In the genomic region with DNA sequence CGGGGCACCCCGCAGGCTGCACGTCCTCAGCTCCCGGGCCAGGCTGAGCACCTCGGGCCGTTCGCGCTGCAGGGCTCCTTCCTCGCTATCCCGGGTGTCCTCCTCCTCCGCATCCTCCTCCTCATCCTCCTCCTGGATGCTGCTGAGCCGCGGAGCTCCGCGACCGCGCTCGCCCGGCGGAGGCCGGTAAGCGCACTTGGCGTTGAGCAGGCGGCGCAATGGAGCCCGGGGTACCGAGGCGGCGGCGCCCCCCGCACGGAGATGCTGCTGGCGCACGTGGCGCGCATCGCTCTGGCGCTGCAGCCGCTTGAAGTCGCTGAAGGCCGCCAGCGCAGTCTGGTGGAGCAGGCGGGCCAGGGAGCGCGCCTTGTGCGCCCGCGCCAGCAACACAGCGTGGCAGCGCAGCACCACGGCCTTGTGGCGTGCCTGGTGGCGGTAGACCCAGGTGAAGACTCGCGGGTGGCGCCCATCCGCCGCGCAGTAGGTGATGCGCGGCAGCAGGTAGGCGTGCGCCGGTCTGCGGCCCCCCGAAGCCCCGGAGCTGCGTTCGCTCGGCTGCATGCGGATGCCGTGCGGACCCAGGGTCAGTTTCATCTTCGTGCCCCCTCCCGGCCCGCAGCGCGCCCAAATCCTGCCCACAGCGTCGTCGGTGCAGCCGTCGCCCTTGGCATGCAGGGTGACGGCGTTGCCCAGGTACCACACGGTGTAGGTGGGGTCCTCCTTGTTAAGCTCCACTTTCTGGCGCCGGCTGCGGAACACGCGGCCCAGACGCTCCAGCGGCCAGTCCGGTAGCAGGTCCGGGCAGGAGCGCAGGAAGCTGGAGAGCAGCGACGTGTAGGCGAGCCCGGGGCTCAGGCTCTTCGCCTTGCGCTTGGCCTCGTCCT, we compare ENCODE assay signal across 9 mouse cellular contexts. TPM values are rescaled to one million over a fixed set of nuclear protein-coding genes. Genes with fewer than 3 reads are reported as not detected.
DNase-seq lines count a peak whose midpoint lies in the region; ATAC-seq and TF ChIP-seq lines count a peak whose summit lies in the region.
"Had no signal": no experiment of that assay in that cellular context is flagged by ENCODE, and none has a peak within 500 bp of the region (broad histone marks: within the 10 kb centered on the region; RNA-seq: fewer than 3 reads in every experiment).

No protein-coding gene starts in this region.

- DNase-seq in cerebellum, postnatal 10 days: peak; percentile 55 to 60
- no peak for DNase-seq in cerebellum, adult 9-11 months
- DNase-seq in thymus, postnatal 4 days: peak; percentile 29
- DNase-seq in thymus, adult 2 months: no peak
- DNase-seq in urinary bladder, adult 18-20 months (ENCODE audit: low spot score in 2 of 2): no peak
- DNase-seq in lung, postnatal 10 days: no peak

- H3K4me1 ChIP-seq in thymus, adult 2 months (replicated peaks; ENCODE audit: control insufficient read depth, insufficient read depth, low read length): no peaks in the 10 kb centered on the region
- H3K4me1 ChIP-seq in intestine, embryonic 15.5 days (replicated peaks): peaks cover 20% of the 10 kb centered on the region
- peaks cover 21% of the 10 kb centered on the region for H3K4me1 ChIP-seq in midbrain, embryonic 13.5 days (replicated peaks)

- H3K27me3 ChIP-seq in thymus, adult 2 months (ENCODE audit: control insufficient read depth, insufficient read depth, low read length): peaks cover 12% of the 10 kb centered on the region; the same call in 1 of the 2 replicates
- peaks cover 62% of the 10 kb centered on the region for H3K27me3 ChIP-seq in intestine, embryonic 15.5 days (replicated peaks)
- peaks cover 96% of the 10 kb centered on the region for H3K27me3 ChIP-seq in midbrain, embryonic 13.5 days

- ATAC-seq in intestine, embryonic 15.5 days: no peak
- ATAC-seq in midbrain, embryonic 13.5 days: peak; percentile 74; the same call in 1 of the 2 replicates

- H3K4me2 ChIP-seq in intestine, embryonic 15.5 days (replicated peaks): peak overlapping the region; percentile 70
- peak overlapping the region; percentile 68 for H3K4me2 ChIP-seq in midbrain, embryonic 13.5 days (replicated peaks)

- no peak overlapping the region for H3K9ac ChIP-seq in intestine, embryonic 15.5 days
- peak overlapping the region; percentile 60 for H3K9ac ChIP-seq in midbrain, embryonic 13.5 days (replicated peaks)

- TF ChIP-seq POLR2A in thymus, adult 2 months (IDR thresholded peaks at IDR 0.05; ENCODE audit: control insufficient read depth, extremely low read depth, insufficient read depth, low read length, poor library complexity): no peak

- H3K9me3 ChIP-seq in intestine, embryonic 15.5 days: no peaks in the 10 kb centered on the region
- H3K9me3 ChIP-seq in midbrain, embryonic 13.5 days: no peaks in the 10 kb centered on the region

- 3% methylated on average over 103 of the region's 103 CpGs for WGBS in thymus, adult 2 months
- WGBS in intestine, embryonic 15.5 days: under 1% methylated on average over 103 of the region's 103 CpGs
- under 1% methylated on average over 98 of the region's 103 CpGs for WGBS in midbrain, embryonic 13.5 days

- no peaks in the 10 kb centered on the region for H3K36me3 ChIP-seq in thymus, adult 2 months (ENCODE audit: control insufficient read depth, insufficient read depth, low read length)
- no peaks in the 10 kb centered on the region for H3K36me3 ChIP-seq in intestine, embryonic 15.5 days
- no peaks in the 10 kb centered on the region for H3K36me3 ChIP-seq in midbrain, embryonic 13.5 days

- TF ChIP-seq CTCF in thymus, adult 2 months (IDR thresholded peaks at IDR 0.05; ENCODE audit: borderline replicate concordance, control insufficient read depth, extremely low read depth, insufficient read depth, low read length, poor library complexity): no peak

- no peak overlapping the region for H3K27ac ChIP-seq in thymus, adult 2 months (ENCODE audit: control insufficient read depth, insufficient read depth, low read length)
- no peak overlapping the region for H3K27ac ChIP-seq in intestine, embryonic 15.5 days
- H3K27ac ChIP-seq in midbrain, embryonic 13.5 days: no peak overlapping the region

- H3K4me3 ChIP-seq in thymus, adult 2 months (ENCODE audit: control insufficient read depth, insufficient read depth, low read length): no peak overlapping the region
- peak overlapping the region; percentile 30 for H3K4me3 ChIP-seq in intestine, embryonic 15.5 days (replicated peaks)
- H3K4me3 ChIP-seq in midbrain, embryonic 13.5 days (replicated peaks): peak overlapping the region; percentile 43
- H3K4me3 ChIP-seq: erythroblast, embryonic 14.5 days had no signal

RNA-seq across cellular contexts. Expression of gene Fam43b, which starts 1.0 kb away (rescaled TPM):
- not detected in 2 replicates for polyA plus RNA-seq in thymus, adult 2 months (2012; rRNA removed)
- 0.05 TPM in 1 of 2 replicates, not detected in the other for polyA plus RNA-seq in intestine, embryonic 15.5 days (2015; fragmentation: Nextera tagmentation; extraction: Ambion mirVana)
- 1.1 and 1.3 TPM in 2 replicates for polyA plus RNA-seq in midbrain, embryonic 13.5 days (2015; fragmentation: Nextera tagmentation; extraction: Ambion mirVana)
- polyA plus RNA-seq: erythroblast, embryonic 14.5 days had no signal

RNA-seq across cellular contexts. Expression of gene Cda, which starts 27.5 kb away (rescaled TPM):
- 0.24 and 0.60 TPM in 2 replicates for polyA plus RNA-seq in thymus, adult 2 months (2012; rRNA removed)
- 26.5 and 30.5 TPM in 2 replicates for polyA plus RNA-seq in intestine, embryonic 15.5 days (2015; fragmentation: Nextera tagmentation; extraction: Ambion mirVana)
- 2.2 and 2.6 TPM in 2 replicates for polyA plus RNA-seq in midbrain, embryonic 13.5 days (2015; fragmentation: Nextera tagmentation; extraction: Ambion mirVana)

RNA-seq across cellular contexts. Expression of gene Mul1, which starts 39.1 kb away (rescaled TPM):
- 16.6 and 16.9 TPM in 2 replicates for polyA plus RNA-seq in thymus, adult 2 months (2012; rRNA removed)
- 24.9 and 25.7 TPM in 2 replicates for polyA plus RNA-seq in intestine, embryonic 15.5 days (2015; fragmentation: Nextera tagmentation; extraction: Ambion mirVana)
- 18.3 and 19.9 TPM in 2 replicates for polyA plus RNA-seq in midbrain, embryonic 13.5 days (2015; fragmentation: Nextera tagmentation; extraction: Ambion mirVana)

RNA-seq across cellular contexts. Expression of gene Camk2n1, which starts 58.8 kb away (rescaled TPM):
- 2.2 and 2.7 TPM in 2 replicates for polyA plus RNA-seq in thymus, adult 2 months (2012; rRNA removed)
- 4.8 and 5.5 TPM in 2 replicates for polyA plus RNA-seq in intestine, embryonic 15.5 days (2015; fragmentation: Nextera tagmentation; extraction: Ambion mirVana)
- 13.0 and 13.4 TPM in 2 replicates for polyA plus RNA-seq in midbrain, embryonic 13.5 days (2015; fragmentation: Nextera tagmentation; extraction: Ambion mirVana)

Comparison
In these comparisons a context has a peak if more than half of its experiments do, and no peak if none do; other contexts are left out.
1. DNase-seq: peak in cerebellum, postnatal 10 days (2 of 2) and thymus, postnatal 4 days (single experiment); none in cerebellum, adult 9-11 months (single experiment), thymus, adult 2 months (single experiment), urinary bladder, adult 18-20 months (0 of 2) and lung, postnatal 10 days (single experiment).